Mouse (Mus musculus) olfactory bulb, adult 2 months (tissue): ENCODE data around the gene Micall2.

Source experiments
- CTCF ChIP-seq: fragments of 200-500 bp; IDR thresholded peaks from 2 replicates; pipeline ENCODE4 v1.5.1; 2012; ENCODE audit warnings: low read depth, mild to moderate bottlenecking, low read length, moderate library complexity; ENCODE audit not compliant: insufficient read depth
- POLR2A ChIP-seq: fragments of 200-500 bp; IDR thresholded peaks from 2 replicates; pipeline ENCODE4 v1.6.1; 2012; ENCODE audit warnings: mild to moderate bottlenecking, low read depth, low read length, moderate library complexity; ENCODE audit not compliant: insufficient read depth

GRCm38 (mm10) chr5:139675707-139675967 is 60.5 kb downstream of the Micall2 start:
- no peak for TF ChIP-seq POLR2A
- TF ChIP-seq CTCF, result no peak
